Mouse (Mus musculus) MEL-GATA-1-ER (cell line): ENCODE measurements around the gene Dip2a.
A peak's percentile ranks its signal among the peaks of the same experiment; 100 is the strongest.

Source experiments
- DNase-seq: peaks from one replicate; pipeline ENCODE4 v3.0.0-alpha.2; 2012; ENCODE audit warnings: low read depth; ENCODE audit errors: extremely low read depth

Dip2a gene

DNA sequence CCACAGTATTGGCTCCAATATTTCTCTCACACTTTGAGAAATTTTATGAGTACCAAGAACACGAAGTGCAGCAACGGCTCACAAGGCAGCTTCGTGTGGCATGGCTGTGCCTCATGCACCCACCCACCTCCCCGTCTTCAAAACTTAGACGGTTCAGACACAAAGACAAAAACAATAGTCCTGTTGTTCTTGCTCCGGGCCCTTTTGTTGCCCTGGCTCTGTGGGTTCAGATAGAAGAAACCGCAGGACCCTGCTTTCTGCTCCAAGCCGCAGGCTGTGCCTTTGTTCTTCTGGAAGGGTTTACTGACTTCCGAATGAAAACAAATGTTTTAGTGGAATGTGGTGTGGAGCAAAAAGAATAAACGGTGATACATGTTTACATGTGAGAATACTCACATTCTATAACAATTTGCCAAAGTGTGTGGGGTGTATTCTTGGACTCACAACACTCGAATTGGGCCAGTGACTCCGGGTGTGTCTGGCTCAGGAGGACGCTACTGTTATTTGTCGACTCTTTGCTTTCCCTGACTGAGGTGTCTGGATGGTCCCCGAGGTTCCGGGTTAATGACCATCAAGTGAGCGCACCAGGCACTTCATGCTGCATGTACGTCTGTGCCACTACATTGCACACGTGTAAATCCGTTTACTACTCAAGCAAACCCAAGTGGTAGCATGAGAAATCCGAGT lies 97.0 kb downstream of the Dip2a start:
- no peak for DNase-seq

DNA sequence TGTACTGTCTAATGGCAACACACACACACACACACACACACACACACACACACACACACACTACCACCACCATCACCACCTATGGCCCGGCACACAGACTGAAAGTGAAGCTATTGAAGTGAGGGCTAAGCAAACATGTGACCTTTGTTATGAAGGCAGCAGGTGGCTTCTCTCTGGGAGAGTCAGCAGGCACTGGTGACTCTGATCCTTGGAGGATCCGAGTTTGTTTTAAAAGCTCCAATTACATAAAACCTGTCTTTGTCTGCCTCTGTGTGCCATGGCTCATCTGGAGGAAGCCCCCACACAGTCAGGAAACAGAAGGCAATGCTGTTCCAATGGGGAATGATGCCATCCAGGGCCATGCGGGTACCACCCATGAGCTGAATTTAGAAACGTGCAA lies 98.5 kb downstream of the Dip2a start:
- DNase-seq = no peak

DNA sequence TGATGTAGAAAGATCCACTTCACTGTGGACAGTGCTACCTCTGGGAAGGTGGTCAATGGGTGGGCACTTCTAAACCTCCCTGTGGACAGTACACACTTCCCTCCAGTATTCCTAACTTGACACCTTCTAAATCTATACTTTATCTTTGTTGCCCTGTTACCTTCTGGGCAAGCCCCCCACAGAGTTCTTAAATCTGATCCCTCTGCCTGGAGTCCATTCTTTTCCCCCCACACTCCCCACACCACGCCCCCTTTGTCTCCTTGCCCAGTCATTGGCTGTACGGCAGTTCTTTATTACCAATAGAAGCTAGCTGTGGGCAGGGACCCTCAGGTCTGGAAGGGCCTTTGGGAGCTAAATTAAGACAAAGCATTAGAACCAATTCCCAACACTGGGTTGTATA lies 100.0 kb downstream of the Dip2a start:
- DNase-seq = no peak

- DNase-seq = no peak
Observed at GRCm38 (mm10) chr10:76239401-76239800, 105.7 kb downstream of the Dip2a start.

GRCm38 (mm10) chr10:76237341-76238225 lies 107.5 kb downstream of the Dip2a start, which contains the start of gene Prmt2:
Prmt2 (minus strand) TSS chr10:76237865.
- peak; percentile 80 for DNase-seq

DNA sequence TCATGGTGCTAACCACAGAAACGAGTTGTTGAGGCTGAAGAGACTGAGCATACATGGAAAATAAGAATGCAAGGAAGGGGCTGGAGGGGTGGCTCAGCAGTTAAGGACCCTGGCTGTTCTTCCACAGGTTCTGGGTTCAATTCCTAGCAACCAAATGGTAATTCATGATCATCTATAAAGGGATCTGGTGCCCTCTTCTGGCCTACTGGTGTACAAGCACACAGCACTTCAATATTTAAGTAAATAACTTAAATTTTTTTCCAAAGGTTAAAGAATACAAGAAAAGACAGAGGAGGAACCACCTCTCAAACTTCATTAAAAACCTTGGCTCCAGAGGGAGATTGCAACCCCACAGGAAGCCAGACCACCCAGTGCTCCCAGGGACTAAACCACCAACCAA lies 115.5 kb downstream of the Dip2a start:
- no peak for DNase-seq

GRCm38 (mm10) chr10:76225944-76226343 lies 119.1 kb downstream of the Dip2a start:
- no peak for DNase-seq

DNA sequence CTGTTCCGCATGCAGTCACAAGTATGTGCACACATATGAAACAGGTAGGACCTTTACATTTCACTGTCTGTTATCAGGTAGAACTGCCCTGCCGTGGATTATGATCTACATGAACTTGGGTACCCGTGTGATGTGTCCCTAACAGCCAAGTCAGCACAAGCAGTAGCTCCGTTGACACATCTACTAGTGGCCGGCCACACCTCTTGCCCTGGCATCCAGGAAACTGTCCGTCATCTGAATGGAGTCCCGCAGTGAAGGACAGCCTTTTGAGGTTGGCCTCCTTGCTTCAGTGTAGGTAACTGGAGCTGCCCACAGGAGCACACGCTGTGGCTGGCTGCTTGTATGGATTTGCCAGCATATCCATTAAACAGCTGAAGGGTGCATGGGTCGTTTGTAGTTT lies 126.9 kb downstream of the Dip2a start:
- no peak for DNase-seq

DNA sequence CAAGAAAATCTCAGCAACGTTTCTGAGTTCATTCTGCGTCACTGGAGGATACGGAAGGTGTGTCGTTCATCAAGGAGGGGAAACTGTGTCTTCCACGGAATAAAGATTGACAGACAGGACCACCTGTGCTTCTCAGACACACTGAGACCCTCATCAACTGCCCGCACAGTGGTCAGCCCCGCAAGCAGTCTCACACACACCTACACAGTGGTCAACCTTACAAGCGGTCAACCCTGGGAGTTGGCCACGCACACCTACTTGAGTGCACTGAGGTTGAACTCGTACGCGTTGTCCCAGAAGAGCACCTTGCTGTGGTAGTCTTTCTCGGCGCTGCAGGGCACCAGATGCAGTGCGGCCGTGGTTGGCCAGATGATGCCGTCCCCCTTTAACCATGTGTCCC lies 128.0 kb downstream of the Dip2a start:
- no peak for DNase-seq

- DNase-seq = no peak
Observed at GRCm38 (mm10) chr10:76214161-76214560, 130.9 kb downstream of the Dip2a start.

- no peak for DNase-seq
Observed at GRCm38 (mm10) chr10:76212121-76212520, 133.0 kb downstream of the Dip2a start.

GRCm38 (mm10) chr10:76210806-76211205 lies 134.3 kb downstream of the Dip2a start:
- DNase-seq = no peak
